In the genomic region with DNA sequence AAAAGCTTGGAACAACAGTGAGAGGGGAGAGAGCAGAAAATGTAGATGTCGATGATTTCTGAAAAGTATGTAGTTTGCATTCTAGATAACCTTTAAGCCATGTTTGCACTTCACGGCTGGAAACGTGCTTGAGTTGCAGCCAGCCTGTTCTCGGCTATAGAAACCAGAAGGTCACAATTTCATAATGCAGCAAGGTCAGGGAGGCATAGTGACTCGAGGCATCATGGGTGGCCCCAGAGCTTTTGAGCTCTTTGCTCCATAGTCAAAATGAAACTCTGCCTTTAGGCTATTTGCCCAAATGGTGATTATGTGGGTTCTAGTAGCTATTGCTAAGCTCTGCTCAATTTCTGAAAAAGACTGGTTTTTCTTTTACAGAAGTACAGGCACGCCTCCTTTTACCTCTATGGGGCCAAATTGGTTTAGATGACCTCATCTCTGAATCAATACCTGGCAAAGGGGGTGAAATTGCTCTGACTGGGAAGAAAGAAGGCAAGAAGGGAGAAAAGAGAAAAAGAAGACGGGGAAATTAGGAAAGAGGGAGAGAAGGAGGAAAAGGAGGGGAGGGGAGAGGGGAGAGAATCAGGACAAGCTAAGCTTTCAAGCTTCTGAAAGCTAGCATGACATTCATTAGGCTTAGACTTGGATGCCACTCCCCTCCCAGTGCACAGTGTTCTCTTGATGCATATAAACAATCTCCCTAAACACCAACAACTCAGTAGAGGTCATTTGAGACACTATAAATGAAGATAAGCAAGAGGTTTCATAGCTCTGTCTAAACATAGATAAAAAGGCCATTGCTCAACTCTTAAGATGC, we compare ENCODE assay signal across 1 mouse cellular context.
TF ChIP-seq lines count a peak whose summit lies in the region.

No protein-coding gene starts in this region.

TF ChIP-seq in CH12.LX, 34 proteins besides CTCF, POLR2A, EP300 and RAD21:
- TF ChIP-seq TBP (conservative IDR thresholded peaks at IDR 0.05; ENCODE audit: low read depth, low read length): no peak
- no peak for TF ChIP-seq ZMIZ1 (IDR thresholded peaks at IDR 0.05; ENCODE audit: low read depth, low read length)
- no peak for TF ChIP-seq ZNF384 (IDR thresholded peaks at IDR 0.05; ENCODE audit: low read depth, low read length)
- TF ChIP-seq MEF2A (IDR thresholded peaks at IDR 0.05; ENCODE audit: borderline replicate concordance, low read depth, low read length): no peak
- TF ChIP-seq BHLHE40 (IDR thresholded peaks at IDR 0.05; ENCODE audit: low read depth, low read length): no peak
- TF ChIP-seq POLR2AphosphoS2 (IDR thresholded peaks at IDR 0.05; ENCODE audit: low read depth, low read length): no peak
- no peak for TF ChIP-seq ETS1 (conservative IDR thresholded peaks at IDR 0.05; ENCODE audit: low read depth, low read length)
- no peak for TF ChIP-seq IRF4 (IDR thresholded peaks at IDR 0.05; ENCODE audit: low read depth, low read length)
- TF ChIP-seq PAX5 (IDR thresholded peaks at IDR 0.05; ENCODE audit: low read length): no peak
- TF ChIP-seq CHD1 (IDR thresholded peaks at IDR 0.05; ENCODE audit: low read depth, low read length): no peak
- TF ChIP-seq NELFE (IDR thresholded peaks at IDR 0.05; ENCODE audit: low read depth, low read length): no peak
- TF ChIP-seq ELF1 (IDR thresholded peaks at IDR 0.05; ENCODE audit: low read depth, low read length): no peak
- TF ChIP-seq ZC3H11A (IDR thresholded peaks at IDR 0.05; ENCODE audit: low read depth, low read length): no peak
TF ChIP-seq in CH12.LX: peak in this region for 0.
